Mouse (Mus musculus) E14TG2a.4 (cell line): ENCODE measurements around the gene Hcn2.

Source experiments
- CTCF ChIP-seq: conservative IDR thresholded peaks from 2 replicates; pipeline ENCODE4 v1.5.1; 2014; ENCODE audit warnings: low read length
- NANOG ChIP-seq: IDR thresholded peaks from 2 replicates; pipeline ENCODE4 v1.6.1; 2014; ENCODE audit warnings: borderline replicate concordance, low read length, mixed read lengths
- POU5F1 ChIP-seq: IDR thresholded peaks from 2 replicates; pipeline ENCODE4 v1.6.1; 2014; ENCODE audit warnings: low read length, borderline replicate concordance

DNA sequence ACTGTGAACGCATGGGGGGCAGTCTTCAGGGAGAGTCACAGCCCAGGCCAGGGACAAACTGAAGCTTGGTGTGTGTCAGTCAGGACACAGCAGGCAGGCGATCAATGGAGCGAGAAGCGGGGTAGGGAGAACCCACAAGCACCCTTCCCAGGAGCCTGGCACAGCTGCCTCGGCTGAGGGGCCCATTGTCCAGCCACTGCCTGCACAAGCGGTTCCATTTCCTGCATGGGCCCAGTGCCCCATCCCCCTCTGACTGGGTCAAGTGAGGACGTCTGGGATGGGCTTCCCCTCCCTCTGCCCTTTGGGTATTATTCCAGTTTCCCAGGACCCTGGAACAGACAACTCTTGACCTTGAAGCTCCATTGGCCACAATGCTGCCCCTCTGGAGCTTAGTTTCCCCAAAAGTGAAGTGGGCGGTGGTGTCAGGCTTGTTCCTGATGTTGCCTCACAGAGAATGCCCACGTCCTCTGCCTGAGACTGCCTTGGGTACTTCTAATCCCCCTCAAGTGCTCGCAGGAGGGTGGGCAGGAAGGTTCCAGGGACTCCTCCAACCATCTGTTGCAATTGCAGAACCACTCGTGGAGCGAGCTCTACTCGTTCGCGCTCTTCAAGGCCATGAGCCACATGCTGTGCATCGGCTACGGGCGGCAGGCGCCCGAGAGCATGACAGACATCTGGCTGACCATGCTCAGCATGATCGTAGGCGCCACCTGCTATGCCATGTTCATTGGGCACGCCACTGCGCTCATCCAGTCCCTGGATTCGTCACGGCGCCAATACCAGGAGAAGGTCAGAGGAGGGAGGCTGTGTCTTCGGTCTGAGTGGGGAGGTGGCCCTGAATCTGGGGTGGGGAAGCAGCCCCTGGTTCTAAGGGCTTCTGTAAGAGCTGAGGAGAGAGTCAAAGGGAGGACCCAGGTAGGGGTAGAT is 12.2 kb downstream of the Hcn2 start:
- TF ChIP-seq CTCF (no peak), NANOG (no peak), POU5F1 (no peak)
